ENCODE assay signal across 11 mouse cellular contexts in the genomic region with DNA sequence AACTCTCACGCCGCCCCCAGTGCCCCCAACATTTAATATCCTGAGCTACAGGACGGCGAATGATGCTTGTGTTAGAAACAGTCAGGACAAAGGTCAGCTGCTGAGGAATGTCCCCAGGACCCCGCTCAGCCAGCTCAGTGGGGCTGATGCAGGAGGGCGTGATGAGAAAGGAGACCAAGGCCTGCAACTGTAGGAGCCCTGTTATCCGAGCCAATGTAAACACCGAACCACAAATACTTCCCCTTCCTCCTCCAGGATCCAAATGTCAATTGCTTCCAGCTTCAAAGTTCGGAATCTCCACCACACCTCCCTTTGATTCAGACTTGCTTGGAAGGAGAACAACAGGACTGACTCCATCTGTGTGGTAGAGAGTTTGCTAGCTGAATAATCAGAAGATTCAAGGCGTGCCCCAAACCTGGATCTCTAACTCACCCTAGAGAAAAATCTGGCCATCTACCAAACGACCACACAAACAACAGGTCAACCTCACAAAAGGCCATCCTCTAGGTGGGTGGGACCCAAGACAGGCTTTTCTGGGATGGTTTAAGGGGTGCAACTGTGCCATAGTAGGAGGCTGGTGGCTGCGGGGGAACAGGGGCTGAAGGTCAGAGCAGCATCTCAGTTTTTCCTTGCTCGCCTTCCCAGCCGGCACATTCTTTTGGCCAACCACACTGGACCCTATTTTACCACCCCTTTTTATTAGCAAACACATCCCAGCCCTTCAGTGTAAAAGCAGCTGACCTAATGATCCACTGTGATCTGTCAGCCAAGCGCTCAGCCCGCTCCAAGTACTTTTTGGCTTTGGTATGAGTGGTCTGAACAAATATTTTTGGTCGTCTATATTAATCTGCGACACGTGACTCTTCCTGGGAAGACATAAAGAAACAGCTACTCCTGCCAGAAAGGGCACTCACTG.
DNase-seq lines count a peak whose midpoint lies in the region; ATAC-seq and TF ChIP-seq lines count a peak whose summit lies in the region.
"Had no signal": no experiment of that assay in that cellular context is flagged by ENCODE, and none has a peak within 500 bp of the region (broad histone marks: within the 10 kb centered on the region; RNA-seq: fewer than 3 reads in every experiment).

No protein-coding gene starts in this region.

- no peak overlapping the region for H3K9ac ChIP-seq in kidney, embryonic 16.5 days (replicated peaks; ENCODE audit: low read length)
- H3K9ac ChIP-seq in forebrain, embryonic 14.5 days (ENCODE audit: low read length) = no peak overlapping the region

- ATAC-seq in kidney, embryonic 16.5 days (ENCODE audit: low FRiP score, low TSS enrichment) = peak; percentile 77
- no peak for ATAC-seq in forebrain, embryonic 14.5 days
- ATAC-seq: intestine, embryonic 16.5 days had no signal

- 21% methylated on average over 19 of the region's 19 CpGs for WGBS in kidney, embryonic 16.5 days
- WGBS in forebrain, embryonic 14.5 days = 73% methylated on average over 19 of the region's 19 CpGs

- no peak for DNase-seq in kidney, postnatal 10 days
- peak; percentile 45 for DNase-seq in embryo, embryonic 11 days
- peak; percentile 19 for DNase-seq in gastrocnemius, postnatal 14 days
- no peak for DNase-seq in forebrain, embryonic 14.5 days (ENCODE audit: low spot score)
- no peak for DNase-seq in right cerebral cortex, postnatal 25 days
- DNase-seq: cerebellum, postnatal 14 days; thymus, postnatal 36 days had no signal

- H3K9me3 ChIP-seq in kidney, embryonic 16.5 days (ENCODE audit: low read length) = no peaks in the 10 kb centered on the region
- no peaks in the 10 kb centered on the region for H3K9me3 ChIP-seq in forebrain, embryonic 14.5 days (replicated peaks; ENCODE audit: control insufficient read depth, low read length)

- no peak overlapping the region for H3ac ChIP-seq in myocyte (ENCODE audit: control insufficient read depth, insufficient read length)

- H3K4me2 ChIP-seq in kidney, embryonic 16.5 days (replicated peaks; ENCODE audit: low read depth, low read length) = no peak overlapping the region
- peak overlapping the region; percentile 25 for H3K4me2 ChIP-seq in myocyte (ENCODE audit: low read depth)
- no peak overlapping the region for H3K4me2 ChIP-seq in forebrain, embryonic 14.5 days (ENCODE audit: low read length)

- no peak overlapping the region for H3K4me3 ChIP-seq in kidney, embryonic 16.5 days (ENCODE audit: low read length)
- no peak overlapping the region for H3K4me3 ChIP-seq in myocyte
- H3K4me3 ChIP-seq in forebrain, embryonic 14.5 days (ENCODE audit: low read depth, low read length) = no peak overlapping the region

- H3K27ac ChIP-seq in kidney, embryonic 16.5 days (ENCODE audit: low read length) = no peak overlapping the region
- no peak overlapping the region for H3K27ac ChIP-seq in forebrain, embryonic 14.5 days (ENCODE audit: low read depth, low read length)
- H3K27ac ChIP-seq: macrophage had no signal

- H3K4me1 ChIP-seq in kidney, embryonic 16.5 days (ENCODE audit: insufficient read depth, low read length) = peaks cover 12% of the 10 kb centered on the region
- no peaks in the 10 kb centered on the region for H3K4me1 ChIP-seq in forebrain, embryonic 14.5 days (ENCODE audit: control insufficient read depth, insufficient read depth, low read length)

- TF ChIP-seq POLR2A in myocyte (IDR thresholded peaks at IDR 0.05; ENCODE audit: insufficient read length, low read depth) = no peak

- H3K79me2 ChIP-seq in myocyte (ENCODE audit: control insufficient read depth, insufficient read depth) = no peaks in the 10 kb centered on the region

- no peaks in the 10 kb centered on the region for H3K36me3 ChIP-seq in kidney, embryonic 16.5 days (ENCODE audit: insufficient read depth, low read length)
- H3K36me3 ChIP-seq in myocyte (ENCODE audit: control insufficient read depth, insufficient read depth) = no peaks in the 10 kb centered on the region
- no peaks in the 10 kb centered on the region for H3K36me3 ChIP-seq in forebrain, embryonic 14.5 days (ENCODE audit: control insufficient read depth, insufficient read depth, low read length)

- H3K27me3 ChIP-seq in kidney, embryonic 16.5 days (ENCODE audit: insufficient read depth, low read length) = no peaks in the 10 kb centered on the region
- H3K27me3 ChIP-seq in myocyte (ENCODE audit: control insufficient read depth, insufficient read depth, insufficient read length) = peaks cover 9% of the 10 kb centered on the region
- no peaks in the 10 kb centered on the region for H3K27me3 ChIP-seq in forebrain, embryonic 14.5 days (replicated peaks; ENCODE audit: control insufficient read depth, insufficient read depth, low read length)

- intact Hi-C loops in gastrocnemius, postnatal 14 days (cut with DNase I; ENCODE audit: low total_unique reads) = no loop called here

TF ChIP-seq in myocyte, 11 proteins besides CTCF, POLR2A, EP300 and RAD21:
- TF ChIP-seq MYOG (IDR thresholded peaks at IDR 0.05; ENCODE audit: control insufficient read depth in 1 of 3, insufficient read depth in 1 of 3, insufficient read length in 2 of 3, low read depth in 2 of 3) (no peak), USF1 (IDR thresholded peaks at IDR 0.05; ENCODE audit: low read depth) (peak; percentile 57), MYOD1 (IDR thresholded peaks at IDR 0.05; ENCODE audit: control insufficient read depth in 1 of 3, insufficient read length in 2 of 3, low read depth in 2 of 3) (no peak), POLR2AphosphoS2 (IDR thresholded peaks at IDR 0.05; ENCODE audit: insufficient read length, low read depth) (no peak)

Comparison
In these comparisons a context has a peak if more than half of its experiments do, and no peak if none do; other contexts are left out.
1. DNase-seq: peak in embryo, embryonic 11 days (single experiment) and gastrocnemius, postnatal 14 days (single experiment); none in kidney, postnatal 10 days (single experiment), forebrain, embryonic 14.5 days (single experiment) and right cerebral cortex, postnatal 25 days (single experiment).